Mouse (Mus musculus) cerebellum, adult (tissue): Measurements from ENCODE around the gene Pakap.

Source experiments
- ATAC-seq: cut with Nextera tagmentation; 2 replicates; pipeline ENCODE4 v1.9.2; 2017; ENCODE audit warnings: mild to moderate bottlenecking, moderate library complexity, mixed read lengths; ENCODE audit not compliant: insufficient number of reproducible peaks, low FRiP score, low TSS enrichment

Gene Pakap

GRCm38 (mm10) chr4:57622816-57623215 lies 54.8 kb downstream of the Pakap start:
- no peak for ATAC-seq

GRCm38 (mm10) chr4:57624819-57625218 lies 56.8 kb downstream of the Pakap start:
- no peak for ATAC-seq

GRCm38 (mm10) chr4:57625306-57625705 lies 57.3 kb downstream of the Pakap start:
- no peak for ATAC-seq

GRCm38 (mm10) chr4:57625756-57626155 lies 57.8 kb downstream of the Pakap start:
- ATAC-seq, result no peak

GRCm38 (mm10) chr4:57626921-57627320 lies 58.9 kb downstream of the Pakap start:
- ATAC-seq, result no peak

GRCm38 (mm10) chr4:57632386-57632785 lies 64.4 kb downstream of the Pakap start:
- no peak for ATAC-seq

- ATAC-seq, result no peak
Measured at GRCm38 (mm10) chr4:57633052-57633451, 65.1 kb downstream of the Pakap start.

- no peak for ATAC-seq
Measured at GRCm38 (mm10) chr4:57634956-57635355, 67.0 kb downstream of the Pakap start.

- no peak for ATAC-seq
Measured at GRCm38 (mm10) chr4:57636782-57637482, 69.0 kb downstream of the Pakap start.

- no peak for ATAC-seq
Measured at GRCm38 (mm10) chr4:57637636-57638386, 69.8 kb downstream of the Pakap start.

GRCm38 (mm10) chr4:57638941-57639340 lies 71.0 kb downstream of the Pakap start:
- ATAC-seq, result no peak

- no peak for ATAC-seq
Measured at GRCm38 (mm10) chr4:57640222-57640621, 72.2 kb downstream of the Pakap start.

- no peak for ATAC-seq
Measured at GRCm38 (mm10) chr4:57640971-57641370, 73.0 kb downstream of the Pakap start.

GRCm38 (mm10) chr4:57650994-57651393 lies 83.0 kb downstream of the Pakap start:
- ATAC-seq, result no peak

- no peak for ATAC-seq
Measured at GRCm38 (mm10) chr4:57651547-57651946, 83.6 kb downstream of the Pakap start.

GRCm38 (mm10) chr4:57652185-57652904 lies 84.4 kb downstream of the Pakap start:
- ATAC-seq, result no peak

GRCm38 (mm10) chr4:57655966-57656365 lies 88.0 kb downstream of the Pakap start:
- no peak for ATAC-seq

GRCm38 (mm10) chr4:57656388-57656787 lies 88.4 kb downstream of the Pakap start:
- peak; percentile 42; the same call in 1 of the 2 replicates for ATAC-seq

GRCm38 (mm10) chr4:57656861-57657260 lies 88.9 kb downstream of the Pakap start:
- no peak for ATAC-seq

- ATAC-seq, result peak; percentile 68
Measured at GRCm38 (mm10) chr4:57660470-57660869, 92.5 kb downstream of the Pakap start.

- ATAC-seq, result no peak
Measured at GRCm38 (mm10) chr4:57666101-57666500, 98.1 kb downstream of the Pakap start.
